Mouse (Mus musculus): Measurements from ENCODE around the gene Uevld. TPM values are rescaled to one million over a fixed set of nuclear protein-coding genes. Genes with fewer than 3 reads are reported as not detected.
A peak's percentile ranks its signal among the peaks of the same experiment; 100 is the strongest.

Gene Uevld
- polyA plus RNA-seq (2015; fragmentation: Nextera tagmentation; extraction: Ambion mirVana): 5.4 and 6.5 TPM in 2 replicates

DNA sequence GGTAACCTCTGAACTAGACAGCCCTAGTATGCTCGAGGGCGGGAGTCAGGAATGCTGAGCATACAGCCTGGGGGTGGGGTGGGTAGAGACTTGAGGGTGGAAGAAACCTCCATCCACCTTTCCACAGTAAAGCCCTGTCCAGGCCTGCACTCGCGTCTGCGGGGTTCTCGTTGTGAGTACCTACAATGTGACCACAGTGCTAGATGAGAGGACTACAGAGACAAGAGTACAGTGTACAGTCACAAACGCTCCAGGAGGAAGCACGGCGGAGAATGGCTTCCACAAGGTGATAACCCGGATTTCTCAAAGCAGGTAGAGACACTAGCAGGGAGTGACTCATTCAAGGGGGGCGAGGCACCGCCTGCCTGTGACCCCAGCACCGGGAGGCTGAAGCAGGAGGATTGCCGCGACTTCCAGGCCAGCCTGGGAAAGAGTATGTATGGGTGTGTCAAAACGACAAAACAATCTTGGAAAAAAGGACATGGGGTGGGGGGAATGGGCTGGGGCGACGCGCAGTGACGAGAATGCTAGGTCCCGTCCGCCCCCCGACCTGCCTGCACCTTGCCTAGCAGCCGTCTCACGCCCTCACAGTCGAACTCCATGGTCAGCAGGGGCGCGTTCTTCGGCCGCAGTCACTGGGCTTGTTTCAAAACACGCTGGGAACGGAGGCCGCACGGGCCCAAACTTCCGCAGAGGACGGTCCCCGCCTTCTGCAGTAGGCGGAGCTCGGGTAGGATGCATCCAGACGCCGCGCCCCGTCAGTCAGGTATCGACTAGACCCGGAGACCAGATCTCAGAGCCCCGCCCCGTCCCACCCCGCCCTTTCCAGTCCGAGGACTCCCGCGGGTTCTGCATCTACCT, at the start of gene Uevld:
TSS of gene Uevld (minus strand) at position 697 of the 861 bp plus-strand sequence.
- Histone ChIP-seq H3K4me2 (peak within 1 kb of the TSS; percentile 86), H3K36me3 (replicated peaks) (peaks cover 11% of the 10 kb centered on the region), H3K9ac (peak within 1 kb of the TSS; percentile 72), H3K4me1 (peaks cover 14% of the 10 kb centered on the region), H3K27ac (0 out of 2 replicates have a peak within 1 kb of the TSS, but pooled peaks have one; percentile 21), H3K9me3 (no peaks in the 10 kb centered on the region), H3K27me3 (replicated peaks) (no peaks in the 10 kb centered on the region), H3K4me3 (peak within 1 kb of the TSS; percentile 68)
- WGBS: under 1% methylated on average over 51 of the region's 51 CpGs
- peak; percentile 95 for ATAC-seq (replicated peaks)

GRCm38 (mm10) chr7:47007818-47008167, 49.5 kb upstream of the Uevld start:
- Histone ChIP-seq H3K4me1 (peaks cover 48% of the 10 kb centered on the region), H3K9ac (peak overlapping the region; percentile 66), H3K4me2 (peak overlapping the region; percentile 75), H3K4me3 (peak overlapping the region; percentile 90), H3K9me3 (no peaks in the 10 kb centered on the region), H3K27ac (peak overlapping the region; percentile 88), H3K27me3 (replicated peaks) (no peaks in the 10 kb centered on the region), H3K36me3 (replicated peaks) (no peaks in the 10 kb centered on the region)
- ATAC-seq (replicated peaks): peak; percentile 70
- WGBS: under 1% methylated on average over 25 of the region's 25 CpGs

GRCm38 (mm10) chr7:47007109-47007780, 48.9 kb upstream of the Uevld start:
- Histone ChIP-seq H3K4me1 (peaks cover 53% of the 10 kb centered on the region), H3K9me3 (no peaks in the 10 kb centered on the region), H3K27ac (peak overlapping the region; percentile 88), H3K4me2 (peak overlapping the region; percentile 75), H3K9ac (peak overlapping the region; percentile 66), H3K27me3 (replicated peaks) (no peaks in the 10 kb centered on the region), H3K36me3 (replicated peaks) (no peaks in the 10 kb centered on the region), H3K4me3 (peak overlapping the region; percentile 90)
- ATAC-seq (replicated peaks): no peak
- whole genome bisulfite sequencing: 21% methylated on average over 21 of the region's 21 CpGs

DNA sequence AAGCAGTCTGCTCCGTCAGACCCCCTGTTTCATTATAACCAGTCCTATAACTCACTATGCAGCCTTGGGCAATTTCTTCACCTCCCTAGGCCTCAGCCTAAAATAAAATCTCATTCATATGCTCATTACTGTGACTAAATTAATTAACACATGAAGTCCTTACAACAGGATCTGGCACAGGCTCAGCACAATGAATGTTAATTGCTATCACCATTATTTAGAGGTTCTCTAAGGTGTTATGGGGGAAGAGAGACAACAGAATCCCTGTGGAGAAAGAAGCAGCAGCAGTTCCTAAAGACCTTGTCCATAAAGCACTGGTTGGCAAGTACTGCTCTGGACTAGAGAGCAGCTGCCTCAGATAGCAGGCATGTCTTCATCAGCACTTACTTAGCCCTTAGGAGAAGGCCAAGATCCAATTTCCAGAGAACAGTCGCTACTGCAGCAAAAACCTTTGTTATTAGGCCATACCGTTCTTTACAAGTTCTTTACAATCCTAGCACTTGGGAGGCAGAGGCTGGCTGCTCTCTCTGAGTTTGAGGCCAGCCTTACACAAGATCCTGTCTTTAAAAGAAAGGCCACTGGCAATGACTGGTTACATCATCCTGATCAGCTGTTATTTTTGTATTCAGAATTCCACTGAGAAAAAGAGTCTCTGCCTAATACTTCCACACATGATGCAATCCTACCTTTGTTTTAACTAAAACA, 45.2 kb upstream of the Uevld start:
- no peak overlapping the region for H3K9ac ChIP-seq
- peaks cover 51% of the 10 kb centered on the region for H3K4me1 ChIP-seq
- 0 out of 2 replicates have a peak, but pooled peaks cover 1% of the 10 kb centered on the region for H3K36me3 ChIP-seq (replicated peaks)
- H3K27ac ChIP-seq: no peak overlapping the region
- H3K27me3 ChIP-seq (replicated peaks): no peaks in the 10 kb centered on the region
- H3K4me2 ChIP-seq: no peak overlapping the region
- WGBS: 25% methylated on average over 3 of the region's 3 CpGs
- no peak overlapping the region for H3K4me3 ChIP-seq
- no peaks in the 10 kb centered on the region for H3K9me3 ChIP-seq
- no peak for ATAC-seq (replicated peaks)

DNA sequence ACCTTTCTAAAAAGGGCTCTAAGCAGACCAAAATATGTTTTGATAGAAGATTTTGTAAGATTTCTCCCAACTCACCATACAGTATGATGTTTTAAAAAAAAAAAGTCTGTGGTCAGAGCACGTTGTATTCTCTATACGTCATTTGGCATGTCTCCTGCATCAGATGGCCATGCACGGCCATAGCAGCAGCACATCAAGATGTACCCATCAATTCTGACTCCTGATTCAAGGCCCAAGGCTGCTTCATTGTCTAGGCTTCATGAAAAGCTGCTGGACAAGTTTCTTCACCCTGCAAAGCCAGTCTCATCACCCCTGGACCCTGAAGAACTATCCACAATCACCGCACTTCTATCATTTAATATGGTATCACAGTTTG, 43.6 kb upstream of the Uevld start:
- Histone ChIP-seq H3K4me1 (peaks cover 43% of the 10 kb centered on the region), H3K4me3 (no peak overlapping the region), H3K9ac (no peak overlapping the region), H3K27ac (no peak overlapping the region), H3K4me2 (no peak overlapping the region), H3K36me3 (replicated peaks) (peaks cover 17% of the 10 kb centered on the region; the same call in 1 of the 2 replicates), H3K27me3 (replicated peaks) (no peaks in the 10 kb centered on the region), H3K9me3 (no peaks in the 10 kb centered on the region)
- WGBS: 57% methylated on average over 4 of the region's 4 CpGs
- no peak for ATAC-seq (replicated peaks)

GRCm38 (mm10) chr7:47001125-47001899, 43.0 kb upstream of the Uevld start:
- no peak for ATAC-seq (replicated peaks)
- Histone ChIP-seq H3K4me2 (no peak overlapping the region), H3K36me3 (replicated peaks) (peaks cover 17% of the 10 kb centered on the region; the same call in 1 of the 2 replicates), H3K27me3 (replicated peaks) (no peaks in the 10 kb centered on the region), H3K9me3 (no peaks in the 10 kb centered on the region), H3K9ac (no peak overlapping the region), H3K4me3 (no peak overlapping the region), H3K27ac (no peak overlapping the region), H3K4me1 (peaks cover 38% of the 10 kb centered on the region)
- whole genome bisulfite sequencing: 84% methylated on average over 5 of the region's 5 CpGs

DNA sequence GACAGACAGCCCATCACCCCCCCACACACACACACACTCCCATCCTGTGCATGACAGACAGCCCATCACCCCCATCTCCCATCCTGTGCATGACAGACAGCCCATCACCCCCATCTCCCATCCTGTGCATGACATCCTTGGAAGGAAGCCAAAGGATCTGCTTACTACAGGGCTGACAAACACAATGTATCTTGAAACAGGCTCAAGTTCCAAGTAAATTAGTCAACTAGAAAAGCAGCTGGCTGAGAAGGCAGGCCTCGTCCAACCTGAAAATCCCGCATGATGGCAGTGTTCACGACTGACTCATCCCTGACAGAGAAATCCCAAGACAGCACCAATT, 42.3 kb upstream of the Uevld start:
- Histone ChIP-seq H3K27me3 (replicated peaks) (no peaks in the 10 kb centered on the region), H3K4me1 (peaks cover 36% of the 10 kb centered on the region), H3K27ac (no peak overlapping the region), H3K9ac (no peak overlapping the region), H3K36me3 (replicated peaks) (peaks cover 17% of the 10 kb centered on the region; the same call in 1 of the 2 replicates), H3K4me3 (no peak overlapping the region), H3K4me2 (no peak overlapping the region), H3K9me3 (no peaks in the 10 kb centered on the region)
- 43% methylated on average over 3 of the region's 3 CpGs for WGBS
- ATAC-seq (replicated peaks): no peak; the same call in 1 of the 2 replicates

- Histone ChIP-seq H3K9ac (no peak overlapping the region), H3K4me1 (peaks cover 32% of the 10 kb centered on the region), H3K27ac (no peak overlapping the region), H3K4me2 (no peak overlapping the region), H3K4me3 (no peak overlapping the region), H3K27me3 (replicated peaks) (no peaks in the 10 kb centered on the region), H3K36me3 (replicated peaks) (peaks cover 17% of the 10 kb centered on the region; the same call in 1 of the 2 replicates), H3K9me3 (no peaks in the 10 kb centered on the region)
- WGBS: 76% methylated on average over 8 of the region's 8 CpGs
- no peak for ATAC-seq (replicated peaks)
Measured at GRCm38 (mm10) chr7:46999983-47000643, 41.8 kb upstream of the Uevld start.

GRCm38 (mm10) chr7:46998942-46999341, 40.6 kb upstream of the Uevld start:
- ATAC-seq (replicated peaks): no peak
- Histone ChIP-seq H3K27ac (no peak overlapping the region), H3K9me3 (no peaks in the 10 kb centered on the region), H3K9ac (no peak overlapping the region), H3K4me2 (no peak overlapping the region), H3K4me3 (no peak overlapping the region), H3K36me3 (replicated peaks) (peaks cover 20% of the 10 kb centered on the region; the same call in 1 of the 2 replicates), H3K27me3 (replicated peaks) (no peaks in the 10 kb centered on the region), H3K4me1 (peaks cover 24% of the 10 kb centered on the region)
- WGBS: 93% methylated on average over 2 of the region's 2 CpGs

DNA sequence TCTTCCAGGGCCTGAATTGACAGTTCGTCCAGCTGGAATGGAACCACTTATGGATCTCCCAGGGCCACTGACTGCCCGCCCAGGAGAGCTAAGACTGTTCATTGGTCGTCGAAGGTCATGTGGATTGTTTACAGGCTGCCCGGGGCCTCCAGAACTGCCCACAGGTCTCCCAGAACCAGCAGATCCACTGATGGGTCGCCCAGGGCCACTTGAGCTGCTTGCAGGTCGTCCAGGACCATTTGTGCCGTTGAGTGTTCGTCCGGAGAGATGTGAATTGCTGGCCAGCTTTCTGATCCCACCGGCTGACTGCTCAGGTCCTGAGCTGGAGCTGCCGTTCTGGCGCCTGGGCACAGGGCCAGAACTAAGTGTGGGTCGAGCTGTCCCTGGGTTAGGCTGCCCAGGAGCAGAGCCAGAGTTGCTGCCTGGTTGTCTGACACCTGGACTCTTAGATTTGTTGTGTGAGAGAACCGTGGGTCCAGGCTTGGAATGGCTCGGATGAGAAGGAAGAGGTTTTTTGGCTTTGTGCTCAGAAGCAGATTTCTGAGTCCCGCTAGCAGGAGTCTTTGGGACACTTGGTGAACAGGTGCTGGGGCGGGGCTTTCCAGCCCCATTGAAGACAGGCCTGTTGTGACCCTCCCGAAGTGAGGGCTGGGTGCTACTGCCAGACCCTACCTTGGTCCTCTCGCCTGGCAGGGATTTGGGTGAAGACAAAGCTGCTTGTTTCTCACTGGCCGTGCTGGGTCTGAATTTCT, 39.5 kb upstream of the Uevld start:
- no peak for ATAC-seq (replicated peaks)
- H3K27me3 ChIP-seq (replicated peaks): no peaks in the 10 kb centered on the region
- no peak overlapping the region for H3K4me3 ChIP-seq
- no peaks in the 10 kb centered on the region for H3K9me3 ChIP-seq
- 88% methylated on average over 21 of the region's 21 CpGs for WGBS
- peaks cover 17% of the 10 kb centered on the region for H3K4me1 ChIP-seq
- no peak overlapping the region for H3K9ac ChIP-seq
- peaks cover 32% of the 10 kb centered on the region; the same call in 1 of the 2 replicates for H3K36me3 ChIP-seq (replicated peaks)
- H3K27ac ChIP-seq: no peak overlapping the region
- H3K4me2 ChIP-seq: no peak overlapping the region

DNA sequence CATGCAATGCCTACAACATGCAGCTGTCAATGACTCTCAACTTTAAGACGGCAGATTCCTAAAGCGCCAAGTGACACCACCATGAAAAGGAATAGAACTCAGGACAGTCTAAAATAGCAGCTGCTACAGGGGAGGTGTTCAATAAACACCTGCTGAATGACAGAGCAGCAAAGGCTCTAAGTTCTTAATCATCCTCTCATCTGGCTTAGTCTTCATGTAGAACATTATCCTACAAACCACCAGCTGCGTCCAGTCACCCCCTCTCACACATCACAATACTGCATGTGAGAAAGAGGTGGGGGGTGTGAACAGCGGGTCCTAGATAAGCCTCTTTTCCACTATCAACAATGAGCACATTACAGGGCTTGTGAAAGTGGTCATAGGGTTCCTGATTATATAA, 38.7 kb upstream of the Uevld start:
- Histone ChIP-seq H3K4me1 (peaks cover 9% of the 10 kb centered on the region), H3K4me3 (no peak overlapping the region), H3K36me3 (replicated peaks) (peaks cover 33% of the 10 kb centered on the region; the same call in 1 of the 2 replicates), H3K27ac (no peak overlapping the region), H3K9ac (no peak overlapping the region), H3K9me3 (no peaks in the 10 kb centered on the region), H3K4me2 (no peak overlapping the region), H3K27me3 (replicated peaks) (no peaks in the 10 kb centered on the region)
- ATAC-seq (replicated peaks): no peak
- WGBS: 95% methylated on average over 4 of the region's 4 CpGs

Data from midbrain, embryonic 15.5 days (tissue).